Mouse (Mus musculus): ENCODE measurements at regions not wholly inside any gene's neighbourhood (a gene's known extent, or its start where the extent isn't known, plus 50 kb on each side); places are given as distances from the start of the nearest gene placed in this dataset.

DNA sequence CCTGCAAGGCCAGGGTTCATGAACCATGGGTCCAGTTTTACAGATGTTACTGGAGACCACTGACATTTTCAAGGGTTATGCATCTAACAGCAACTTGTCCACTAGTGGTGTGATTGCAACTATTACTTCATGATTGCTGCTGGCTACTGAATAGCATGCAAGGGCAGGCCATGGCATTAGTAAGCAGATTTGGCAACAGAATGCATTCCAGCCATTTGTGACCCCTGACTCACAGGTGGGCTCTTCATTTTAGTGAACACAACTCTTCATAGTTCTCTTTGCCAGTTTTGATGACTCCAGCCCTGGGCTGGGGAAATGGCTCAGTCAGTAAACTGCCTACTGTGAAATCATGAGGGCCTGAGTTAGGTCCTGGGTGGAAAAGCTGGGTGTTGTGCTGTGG lies 137.9 kb upstream of the Pgrmc2 start:
- H3K4me2 ChIP-seq (ENCODE audit: low read length), result no peak overlapping the region

GRCm38 (mm10) chr3:41217770-41218169 lies 134.9 kb upstream of the Pgrmc2 start:
- ATAC-seq (ENCODE audit: low FRiP score, low TSS enrichment) (no peak), DNase-seq (no peak)
- H3K4me1 ChIP-seq (ENCODE audit: control insufficient read depth, insufficient read depth, low read length), result no peaks in the 10 kb centered on the region
- H3K9me3 ChIP-seq (ENCODE audit: control insufficient read depth, low read length), result no peaks in the 10 kb centered on the region
- no peak overlapping the region for H3K27ac ChIP-seq (replicated peaks; ENCODE audit: low read depth, low read length)
- no peaks in the 10 kb centered on the region for H3K27me3 ChIP-seq (ENCODE audit: control insufficient read depth, insufficient read depth, low read length)
- WGBS, result 94% methylated on average over 3 of the region's 3 CpGs
- H3K9ac ChIP-seq (replicated peaks; ENCODE audit: low read length), result no peak overlapping the region
- H3K36me3 ChIP-seq (ENCODE audit: control insufficient read depth, insufficient read depth, low read length), result no peaks in the 10 kb centered on the region
- H3K4me2 ChIP-seq (ENCODE audit: low read length), result no peak overlapping the region
- no peak overlapping the region for H3K4me3 ChIP-seq (replicated peaks; ENCODE audit: low read depth, low read length)

More for the DNA sequence above, 137.9 kb upstream of the Pgrmc2 start:
- no peaks in the 10 kb centered on the region for H3K9me3 ChIP-seq (ENCODE audit: control insufficient read depth, low read length)
- no peak overlapping the region for H3K27ac ChIP-seq (replicated peaks; ENCODE audit: low read depth, low read length)
- DNase-seq (no peak), ATAC-seq (ENCODE audit: low FRiP score, low TSS enrichment) (no peak)
- H3K4me3 ChIP-seq (replicated peaks; ENCODE audit: low read depth, low read length), result no peak overlapping the region
- no peaks in the 10 kb centered on the region for H3K27me3 ChIP-seq (ENCODE audit: control insufficient read depth, insufficient read depth, low read length)
- H3K9ac ChIP-seq (replicated peaks; ENCODE audit: low read length), result no peak overlapping the region
- H3K4me1 ChIP-seq (ENCODE audit: control insufficient read depth, insufficient read depth, low read length), result no peaks in the 10 kb centered on the region
- H3K36me3 ChIP-seq (ENCODE audit: control insufficient read depth, insufficient read depth, low read length), result no peaks in the 10 kb centered on the region

DNA sequence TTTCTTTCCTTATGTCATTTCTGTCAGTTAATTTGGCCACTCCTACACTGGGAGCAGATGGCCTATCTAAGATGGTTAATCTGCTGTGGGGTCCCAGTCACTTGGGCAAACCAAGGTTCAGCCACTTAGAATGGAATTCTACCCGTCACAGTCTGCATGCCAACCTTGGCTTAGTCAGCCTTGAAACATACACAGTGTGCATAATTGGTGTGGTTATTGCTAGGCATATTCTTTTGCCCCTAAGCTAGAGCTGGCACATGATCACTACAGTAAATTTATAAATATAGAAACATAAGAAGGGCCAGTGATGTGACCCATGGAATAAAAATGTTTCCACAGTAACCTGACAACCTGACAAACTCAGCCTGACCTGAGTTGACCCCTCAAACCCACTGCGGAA lies 130.7 kb upstream of the Pgrmc2 start:
- no peaks in the 10 kb centered on the region for H3K36me3 ChIP-seq (ENCODE audit: control insufficient read depth, insufficient read depth, low read length)
- no peak overlapping the region for H3K4me3 ChIP-seq (replicated peaks; ENCODE audit: low read depth, low read length)
- no peak overlapping the region for H3K27ac ChIP-seq (replicated peaks; ENCODE audit: low read depth, low read length)
- WGBS, result 90% methylated on average over 2 of the region's 2 CpGs
- ATAC-seq (ENCODE audit: low FRiP score, low TSS enrichment) (no peak), DNase-seq (no peak)
- no peaks in the 10 kb centered on the region for H3K9me3 ChIP-seq (ENCODE audit: control insufficient read depth, low read length)
- H3K27me3 ChIP-seq (ENCODE audit: control insufficient read depth, insufficient read depth, low read length), result no peaks in the 10 kb centered on the region
- H3K4me2 ChIP-seq (ENCODE audit: low read length), result no peak overlapping the region
- H3K9ac ChIP-seq (replicated peaks; ENCODE audit: low read length), result no peak overlapping the region
- no peaks in the 10 kb centered on the region for H3K4me1 ChIP-seq (ENCODE audit: control insufficient read depth, insufficient read depth, low read length)

DNA sequence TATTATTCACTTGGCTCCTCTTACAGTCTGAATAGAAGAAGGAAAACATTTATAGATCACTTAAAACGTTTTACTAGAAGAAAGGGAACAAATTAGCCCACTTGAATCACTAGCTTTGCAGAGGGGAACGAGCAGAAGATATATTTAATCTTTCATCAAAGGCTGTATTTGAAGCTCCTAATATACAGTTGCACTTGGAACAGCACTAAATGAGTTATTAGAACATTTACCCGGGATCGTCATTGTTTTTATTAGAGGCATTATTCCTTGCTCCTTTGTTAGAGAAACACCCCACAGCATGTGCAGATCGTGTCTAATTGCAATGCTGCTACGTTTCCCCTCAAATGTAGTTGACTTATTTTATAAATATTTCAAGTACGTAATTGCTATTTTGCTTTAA lies 127.5 kb upstream of the Pgrmc2 start:
- H3K4me1 ChIP-seq (ENCODE audit: control insufficient read depth, insufficient read depth, low read length), result no peaks in the 10 kb centered on the region
- H3K9ac ChIP-seq (replicated peaks; ENCODE audit: low read length), result no peak overlapping the region
- DNase-seq, result no peak
- 76% methylated on average over 7 of the region's 7 CpGs for WGBS
- H3K9me3 ChIP-seq (ENCODE audit: control insufficient read depth, low read length), result no peaks in the 10 kb centered on the region
- no peak overlapping the region for H3K4me3 ChIP-seq (replicated peaks; ENCODE audit: low read depth, low read length)
- no peaks in the 10 kb centered on the region for H3K36me3 ChIP-seq (ENCODE audit: control insufficient read depth, insufficient read depth, low read length)
- no peaks in the 10 kb centered on the region for H3K27me3 ChIP-seq (ENCODE audit: control insufficient read depth, insufficient read depth, low read length)
- no peak overlapping the region for H3K27ac ChIP-seq (replicated peaks; ENCODE audit: low read depth, low read length)
- no peak for ATAC-seq (ENCODE audit: low FRiP score, low TSS enrichment)
- H3K4me2 ChIP-seq (ENCODE audit: low read length), result no peak overlapping the region

- ATAC-seq (ENCODE audit: low FRiP score, low TSS enrichment), result no peak
- no peak overlapping the region for H3K4me2 ChIP-seq (ENCODE audit: low read length)
These were observed 120.0 kb upstream of the Pgrmc2 start for GRCm38 (mm10) chr3:41202895-41203294.

DNA sequence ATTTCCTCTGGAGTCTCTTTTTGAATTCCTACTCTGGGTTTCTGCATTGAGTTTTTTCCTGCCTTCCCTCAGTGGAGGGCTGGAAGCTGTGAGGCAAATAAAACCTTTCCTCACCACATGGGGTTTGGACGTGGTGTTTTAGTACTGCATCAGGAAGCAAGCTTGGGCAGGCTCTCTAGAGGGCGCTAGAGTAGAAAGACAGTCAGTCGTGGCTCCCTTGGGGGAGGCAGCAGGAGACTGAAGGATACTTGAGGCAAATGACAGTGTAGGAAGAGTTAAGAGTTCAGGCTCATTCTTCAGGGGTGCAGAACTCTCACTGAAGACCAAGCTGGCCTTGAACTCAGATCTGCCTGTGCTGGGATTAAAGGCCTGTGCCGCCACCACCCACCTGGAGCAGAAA lies 118.9 kb upstream of the Pgrmc2 start:
- H3K4me1 ChIP-seq (ENCODE audit: control insufficient read depth, insufficient read depth, low read length), result no peaks in the 10 kb centered on the region
- ATAC-seq (ENCODE audit: low FRiP score, low TSS enrichment) (no peak), DNase-seq (peak; percentile 21)
- no peaks in the 10 kb centered on the region for H3K36me3 ChIP-seq (ENCODE audit: control insufficient read depth, insufficient read depth, low read length)
- 29% methylated on average over 4 of the region's 4 CpGs for WGBS
- no peak overlapping the region for H3K27ac ChIP-seq (replicated peaks; ENCODE audit: low read depth, low read length)
- no peaks in the 10 kb centered on the region for H3K9me3 ChIP-seq (ENCODE audit: control insufficient read depth, low read length)
- no peak overlapping the region for H3K4me2 ChIP-seq (ENCODE audit: low read length)
- no peak overlapping the region for H3K4me3 ChIP-seq (replicated peaks; ENCODE audit: low read depth, low read length)
- H3K27me3 ChIP-seq (ENCODE audit: control insufficient read depth, insufficient read depth, low read length), result no peaks in the 10 kb centered on the region
- H3K9ac ChIP-seq (replicated peaks; ENCODE audit: low read length), result no peak overlapping the region

More at GRCm38 (mm10) chr3:41202895-41203294, 120.0 kb upstream of the Pgrmc2 start:
- Histone ChIP-seq H3K4me3 (replicated peaks; ENCODE audit: low read depth, low read length) (no peak overlapping the region), H3K27me3 (ENCODE audit: control insufficient read depth, insufficient read depth, low read length) (no peaks in the 10 kb centered on the region), H3K27ac (replicated peaks; ENCODE audit: low read depth, low read length) (no peak overlapping the region), H3K4me1 (ENCODE audit: control insufficient read depth, insufficient read depth, low read length) (no peaks in the 10 kb centered on the region), H3K36me3 (ENCODE audit: control insufficient read depth, insufficient read depth, low read length) (no peaks in the 10 kb centered on the region), H3K9me3 (ENCODE audit: control insufficient read depth, low read length) (no peaks in the 10 kb centered on the region), H3K9ac (replicated peaks; ENCODE audit: low read length) (no peak overlapping the region)
- WGBS, result 87% methylated on average over 13 of the region's 13 CpGs
- no peak for DNase-seq

DNA sequence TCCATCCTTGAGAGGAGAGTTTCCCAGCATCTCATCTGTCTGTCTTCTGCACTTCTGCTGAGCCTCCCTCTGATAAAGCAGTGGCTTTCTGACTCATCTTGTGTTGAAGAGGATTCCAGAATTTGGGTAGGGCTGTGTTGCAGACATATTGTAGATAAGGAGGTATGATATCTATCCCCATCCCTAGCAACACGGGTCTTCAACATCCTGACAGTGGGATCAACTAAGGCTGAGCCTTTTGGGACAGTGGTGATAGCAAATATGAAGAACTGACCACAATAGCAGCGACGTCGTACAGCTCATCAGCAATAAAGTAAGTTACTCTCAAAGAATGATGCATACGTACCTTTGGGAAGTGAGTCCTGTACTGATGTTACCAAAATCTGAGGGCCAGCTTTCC lies 117.2 kb upstream of the Pgrmc2 start:
- Histone ChIP-seq H3K4me2 (ENCODE audit: low read length) (no peak overlapping the region), H3K27me3 (ENCODE audit: control insufficient read depth, insufficient read depth, low read length) (no peaks in the 10 kb centered on the region), H3K36me3 (ENCODE audit: control insufficient read depth, insufficient read depth, low read length) (no peaks in the 10 kb centered on the region), H3K4me1 (ENCODE audit: control insufficient read depth, insufficient read depth, low read length) (no peaks in the 10 kb centered on the region), H3K9ac (replicated peaks; ENCODE audit: low read length) (no peak overlapping the region), H3K27ac (replicated peaks; ENCODE audit: low read depth, low read length) (no peak overlapping the region), H3K9me3 (ENCODE audit: control insufficient read depth, low read length) (no peaks in the 10 kb centered on the region), H3K4me3 (replicated peaks; ENCODE audit: low read depth, low read length) (no peak overlapping the region)
- ATAC-seq (ENCODE audit: low FRiP score, low TSS enrichment) (no peak), DNase-seq (no peak)
- 91% methylated on average over 5 of the region's 5 CpGs for WGBS

GRCm38 (mm10) chr3:41198216-41198976 lies 115.5 kb upstream of the Pgrmc2 start:
- DNase-seq (peak; percentile 52), ATAC-seq (ENCODE audit: low FRiP score, low TSS enrichment) (no peak)
- no peaks in the 10 kb centered on the region for H3K27me3 ChIP-seq (ENCODE audit: control insufficient read depth, insufficient read depth, low read length)
- H3K4me2 ChIP-seq (ENCODE audit: low read length), result no peak overlapping the region
- no peaks in the 10 kb centered on the region for H3K36me3 ChIP-seq (ENCODE audit: control insufficient read depth, insufficient read depth, low read length)
- H3K4me1 ChIP-seq (ENCODE audit: control insufficient read depth, insufficient read depth, low read length), result no peaks in the 10 kb centered on the region
- no peak overlapping the region for H3K4me3 ChIP-seq (replicated peaks; ENCODE audit: low read depth, low read length)
- H3K9ac ChIP-seq (replicated peaks; ENCODE audit: low read length), result no peak overlapping the region
- H3K27ac ChIP-seq (replicated peaks; ENCODE audit: low read depth, low read length), result no peak overlapping the region
- 79% methylated on average over 15 of the region's 15 CpGs for WGBS
- no peaks in the 10 kb centered on the region for H3K9me3 ChIP-seq (ENCODE audit: control insufficient read depth, low read length)
